Mouse (Mus musculus): ENCODE measurements at regions not wholly inside any gene's neighbourhood (a gene's known extent, or its start where the extent isn't known, plus 50 kb on each side); places are given as distances from the start of the nearest gene placed in this dataset.
"Not testable (repeated sequence)": the region's sequence is repeated elsewhere in the genome, so short reads cannot be mapped to it uniquely, and the experiment has no call there.

DNA sequence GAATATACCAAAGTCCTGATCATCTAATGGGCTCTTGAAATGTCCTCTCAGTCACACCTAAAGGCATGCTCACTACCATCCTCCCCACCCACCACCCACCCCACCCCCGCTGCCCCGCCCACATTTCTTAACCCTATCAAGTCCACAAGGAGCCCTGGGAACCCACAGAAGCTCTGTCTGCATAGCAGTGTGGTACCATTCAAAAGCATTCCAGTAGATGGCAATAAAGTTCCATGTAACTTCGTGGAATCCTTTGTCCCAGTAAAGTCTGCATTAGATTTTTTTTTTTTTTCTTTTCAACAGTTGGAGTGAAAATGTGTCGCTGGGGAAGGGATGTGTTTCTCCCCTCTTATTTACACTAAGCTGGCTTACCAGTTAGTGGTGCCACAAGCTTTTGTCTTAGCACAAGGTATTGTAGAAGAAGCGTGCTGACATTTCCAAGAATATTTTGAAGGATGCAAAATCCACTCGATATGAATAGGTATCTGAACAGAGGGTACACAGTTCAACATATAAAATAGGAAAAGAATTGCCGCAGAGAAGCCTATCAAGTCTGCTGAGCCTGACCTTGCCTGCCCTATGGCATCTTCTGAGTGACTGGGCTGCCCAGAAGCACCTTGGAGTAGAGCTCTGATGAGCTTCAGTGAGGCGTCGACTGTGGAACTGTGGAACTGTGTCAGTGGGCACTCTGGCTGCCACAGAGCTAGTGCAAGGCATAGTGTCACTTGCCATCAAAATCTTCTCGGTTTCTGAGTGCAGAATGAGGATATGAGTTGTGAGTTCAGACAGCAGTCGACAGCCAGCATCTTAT is 199.0 kb downstream of the Zfp619 start:
- intact Hi-C loops (cut with DNase I): loop anchor here (5.0 to 10.0 kb wide), 3 partner anchors 358 to 1226 kb away; no protein-coding TSS in a partner anchor
- peak; percentile 58 to 80 for DNase-seq (ENCODE audit: low spot score in 2 of 2)

DNA sequence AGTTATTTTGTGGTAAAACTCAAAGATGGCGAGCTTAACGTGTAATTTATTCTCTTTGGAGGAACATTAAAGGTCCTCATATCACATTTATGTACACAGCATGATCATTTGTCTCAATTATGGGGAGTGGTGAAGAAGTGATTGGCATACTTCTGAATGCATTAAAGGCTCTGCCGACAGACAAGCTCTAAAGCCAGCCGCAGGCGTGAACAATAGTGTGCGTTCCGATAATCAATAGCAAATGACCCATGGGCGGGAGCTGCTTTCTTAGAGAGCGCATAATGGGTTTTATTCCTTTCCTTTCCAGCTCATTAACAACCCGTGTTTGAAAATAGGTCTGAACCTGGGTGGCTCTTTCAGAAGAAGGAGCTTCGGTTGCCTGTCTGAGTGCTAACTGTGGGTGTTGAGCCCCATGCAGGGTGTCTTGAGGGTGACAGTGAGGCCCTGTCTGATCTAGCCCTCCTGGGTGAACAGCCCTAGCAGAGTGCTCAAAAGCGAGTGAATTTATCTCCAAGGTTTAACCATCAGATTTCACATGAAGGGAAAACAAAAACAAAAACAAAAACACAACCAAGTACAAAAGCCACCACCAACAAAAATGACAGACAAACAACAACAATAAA is 210.5 kb downstream of the Zfp619 start:
- intact Hi-C loops (cut with DNase I): no loop called here
- DNase-seq (ENCODE audit: low spot score in 2 of 2): no peak

DNA sequence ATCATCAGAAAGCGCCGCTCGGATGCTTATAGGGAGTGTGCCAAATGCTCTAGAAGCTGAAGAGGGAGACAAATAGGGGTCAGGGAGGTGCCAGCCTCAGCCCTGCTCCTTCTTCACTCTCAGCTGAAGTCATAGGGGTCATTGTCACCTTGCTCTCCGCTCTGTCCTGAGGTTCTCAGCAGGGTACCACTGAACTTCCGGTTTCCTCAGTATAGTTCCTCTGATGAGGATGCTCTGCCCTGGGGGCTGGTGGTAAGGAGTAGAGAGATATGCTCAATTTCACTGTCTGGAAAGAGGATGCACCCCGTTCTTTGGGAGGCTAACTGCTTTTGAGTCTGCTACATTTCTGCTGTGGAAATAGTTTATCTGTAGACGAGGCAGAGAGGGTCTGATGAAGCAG is 211.4 kb downstream of the Zfp619 start:
- intact Hi-C loops (cut with DNase I): no loop called here
- DNase-seq (ENCODE audit: low spot score in 2 of 2): no peak

DNA sequence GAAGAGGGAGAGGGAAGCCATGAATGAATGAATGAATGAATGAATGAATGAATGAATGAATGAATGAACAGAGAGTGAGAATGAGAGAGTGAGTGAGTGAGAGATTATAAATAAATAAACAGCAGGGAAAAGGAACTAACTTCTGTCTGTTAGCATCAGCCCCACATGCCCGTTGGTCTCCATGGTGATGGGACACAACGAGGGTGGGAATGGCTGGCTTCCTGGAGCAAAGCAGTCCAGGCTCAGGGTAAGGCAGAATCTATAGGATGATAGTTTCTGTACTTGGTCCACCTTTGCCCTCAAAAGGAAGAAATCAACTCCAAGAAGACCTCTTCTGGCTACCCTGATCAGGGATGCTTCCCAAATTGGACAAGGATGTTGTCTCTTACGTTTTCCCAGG is 212.2 kb downstream of the Zfp619 start:
- intact Hi-C loops (cut with DNase I): no loop called here
- DNase-seq (ENCODE audit: low spot score in 2 of 2): no peak

DNA sequence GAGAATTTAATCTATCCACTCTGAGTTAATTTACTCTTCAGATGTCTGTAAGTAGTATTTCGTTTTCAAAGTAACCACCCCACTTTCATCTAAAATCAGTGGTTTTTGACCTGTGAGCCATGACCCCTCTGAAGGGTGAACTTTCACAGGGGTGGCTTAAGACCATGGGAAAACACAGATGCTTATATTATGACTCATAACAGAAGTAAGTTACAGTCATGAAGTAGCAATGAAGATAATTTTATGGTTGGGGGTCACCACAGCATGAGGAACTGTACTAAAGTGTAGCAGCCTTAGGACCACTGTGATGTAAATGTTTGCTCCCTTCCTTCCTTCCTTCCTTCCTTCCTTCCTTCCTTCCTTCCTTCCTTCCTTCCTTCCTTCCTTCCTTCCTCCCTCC is 215.2 kb downstream of the Zfp619 start:
- intact Hi-C loops (cut with DNase I): no loop called here

DNA sequence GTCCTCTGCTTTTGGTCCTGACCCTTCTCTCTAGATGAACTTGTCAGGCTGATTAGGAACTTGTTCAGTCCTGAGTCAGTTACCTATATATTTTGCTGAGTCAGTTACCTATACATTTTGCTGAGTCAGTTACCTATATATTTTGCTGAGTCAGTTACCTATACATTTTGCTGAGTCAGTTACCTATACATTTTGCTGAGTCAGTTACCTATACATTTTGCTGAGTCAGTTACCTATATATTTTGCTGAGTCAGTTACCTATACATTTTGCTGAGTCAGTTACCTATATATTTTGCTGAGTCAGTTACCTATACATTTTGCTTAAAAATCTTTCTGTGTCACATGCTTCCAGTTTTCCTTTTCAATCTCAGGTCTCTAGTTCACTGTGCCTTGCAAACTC is 230.8 kb downstream of the Zfp619 start:
- intact Hi-C loops (cut with DNase I); DNase-seq (ENCODE audit: low spot score in 2 of 2): not testable (repeated sequence)

More for the DNA sequence above, 215.2 kb downstream of the Zfp619 start:
- no peak for DNase-seq (ENCODE audit: low spot score in 2 of 2)

DNA sequence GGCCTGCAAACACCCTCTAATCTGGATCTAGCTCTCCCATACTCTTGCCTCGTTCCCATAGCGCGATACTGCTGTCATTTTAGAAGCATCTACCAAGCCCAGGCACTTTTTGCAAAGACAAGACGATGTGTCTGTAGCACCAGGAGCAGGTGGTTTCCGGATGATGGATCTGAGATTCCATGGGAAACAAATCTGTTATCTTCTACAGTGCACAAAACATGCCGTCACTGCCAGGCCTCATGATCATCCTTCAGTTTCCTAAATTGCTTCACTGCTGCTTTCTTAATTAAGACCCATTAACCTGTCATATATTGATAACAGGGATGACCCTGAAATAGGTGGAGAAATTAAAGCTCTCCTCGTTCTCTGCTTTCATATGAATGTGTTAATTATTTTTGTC is 232.9 kb downstream of the Zfp619 start:
- no peak for DNase-seq (ENCODE audit: low spot score in 2 of 2)
- intact Hi-C loops (cut with DNase I): no loop called here

DNA sequence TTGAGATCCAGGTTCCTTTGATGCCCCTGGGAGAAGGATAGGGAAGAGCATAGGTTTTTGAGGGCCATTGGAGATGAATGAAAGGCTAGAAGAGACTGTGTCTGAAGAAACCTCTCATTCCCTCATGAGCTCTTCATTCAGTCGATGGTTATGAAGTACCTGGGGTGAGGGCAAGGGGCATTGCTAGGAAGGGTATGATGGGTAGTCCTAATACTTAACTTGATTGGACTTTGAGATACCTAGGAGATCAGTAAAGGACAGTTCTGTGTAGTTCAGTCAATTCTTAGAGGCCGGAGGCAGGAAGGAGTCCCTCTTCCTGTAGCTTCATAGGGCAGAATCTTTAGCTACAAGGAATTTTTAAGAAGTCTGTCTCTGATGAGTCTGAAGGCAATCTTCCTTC is 246.8 kb downstream of the Zfp619 start:
- intact Hi-C loops (cut with DNase I): no loop called here

DNA sequence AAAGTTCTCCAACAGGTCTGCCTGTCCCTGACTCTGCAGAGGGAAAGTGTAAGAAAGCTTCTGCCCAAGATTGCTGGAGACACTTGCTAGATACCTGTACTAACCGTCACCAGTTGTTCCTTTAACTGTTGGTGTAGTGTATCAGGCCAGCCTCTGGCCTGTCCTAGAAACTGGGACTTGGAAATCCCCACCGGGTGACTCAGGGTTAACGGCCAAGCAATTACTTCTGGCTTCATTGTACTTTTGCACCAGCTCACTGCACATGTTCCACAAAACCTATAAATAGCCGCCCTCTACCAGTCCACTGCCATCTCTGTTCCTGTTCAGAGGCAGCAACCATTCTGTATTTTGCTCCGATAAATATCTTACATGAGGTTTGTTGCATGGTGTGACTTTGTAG is 247.5 kb downstream of the Zfp619 start:
- intact Hi-C loops (cut with DNase I): no loop called here
- no peak for DNase-seq (ENCODE audit: low spot score in 2 of 2)

More for the DNA sequence above, 246.8 kb downstream of the Zfp619 start:
- no peak for DNase-seq (ENCODE audit: low spot score in 2 of 2)

DNA sequence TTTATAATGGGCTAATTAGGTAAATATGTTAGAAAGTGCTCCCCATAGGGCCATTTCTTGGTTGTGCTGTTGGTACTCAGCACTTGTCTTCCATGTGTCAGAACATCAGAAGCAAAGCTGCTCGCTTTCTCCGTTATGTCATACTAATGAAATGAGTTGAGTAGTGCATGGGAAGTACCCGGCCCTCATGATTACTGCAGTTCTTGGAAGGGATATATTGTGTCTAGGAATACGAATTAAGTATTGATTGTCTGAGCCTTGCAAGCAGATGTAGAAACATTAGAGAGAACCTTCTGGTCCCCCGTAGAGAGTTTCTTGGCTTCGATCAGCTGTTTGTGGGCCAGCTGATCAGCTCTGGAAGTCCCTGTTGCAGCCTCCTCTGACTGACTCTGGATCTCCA is 255.7 kb downstream of the Zfp619 start:
- intact Hi-C loops (cut with DNase I): no loop called here
- no peak for DNase-seq (ENCODE audit: low spot score in 2 of 2)

DNA sequence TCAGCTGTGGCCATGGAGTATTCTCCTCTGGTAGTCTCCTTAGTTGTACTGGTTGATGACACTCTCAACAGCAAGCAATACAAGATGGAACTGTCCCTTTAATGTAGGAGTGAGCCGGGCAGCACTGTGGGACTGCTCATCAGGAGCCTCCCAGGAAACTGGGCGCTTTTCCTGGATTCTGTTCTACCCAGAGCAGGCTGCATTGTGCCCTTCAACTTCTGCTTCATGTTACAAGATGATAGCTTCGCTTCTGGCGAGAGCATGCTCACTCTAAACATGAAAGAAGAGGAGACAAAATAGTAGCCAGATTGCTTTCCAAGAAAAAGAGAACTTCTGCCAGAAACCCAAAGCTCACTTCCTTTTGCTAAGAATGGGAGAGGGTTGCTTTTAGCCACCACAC is 271.8 kb downstream of the Zfp619 start:
- intact Hi-C loops (cut with DNase I): no loop called here
- peak; percentile 2 to 16 for DNase-seq (ENCODE audit: low spot score in 2 of 2)

DNA sequence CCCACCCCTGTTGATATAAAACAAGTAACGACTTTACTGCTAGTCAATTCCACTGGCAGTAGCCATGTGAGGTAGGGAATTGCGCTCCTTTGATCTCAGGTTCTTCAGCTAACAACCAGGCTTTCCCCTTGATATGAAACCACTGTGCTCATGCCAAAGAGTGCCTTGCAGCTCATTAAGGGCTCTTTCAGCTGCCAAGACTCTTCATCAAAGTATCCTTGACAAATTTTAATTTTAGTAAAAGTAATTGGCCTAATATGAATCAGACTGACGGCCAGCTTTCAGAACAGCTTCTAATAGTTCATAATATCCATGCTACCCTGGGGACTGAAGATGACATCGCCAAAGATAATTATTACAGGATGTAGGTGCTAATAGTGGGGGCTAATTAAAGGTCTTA is 272.3 kb downstream of the Zfp619 start:
- DNase-seq (ENCODE audit: low spot score in 2 of 2): no peak
- intact Hi-C loops (cut with DNase I): no loop called here

DNA sequence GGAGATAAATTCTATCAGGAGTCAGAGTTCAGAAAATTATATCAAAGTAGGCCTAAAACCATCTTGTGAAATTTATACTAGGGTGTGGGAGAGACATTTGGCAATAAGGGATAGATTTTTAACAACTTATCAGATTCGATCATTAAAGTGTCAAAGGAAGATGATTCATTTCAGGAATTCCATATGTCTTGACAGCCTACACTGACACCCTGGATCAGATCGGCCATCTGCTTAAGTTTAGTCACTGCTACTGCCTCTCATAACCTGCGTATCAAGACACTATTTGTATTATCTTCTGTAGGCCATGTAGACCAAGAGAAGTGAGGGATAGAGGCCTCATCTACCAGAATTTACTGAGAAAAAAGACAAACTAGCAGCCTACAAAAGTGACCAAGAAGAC is 277.2 kb downstream of the Zfp619 start:
- intact Hi-C loops (cut with DNase I): no loop called here
- DNase-seq (ENCODE audit: low spot score in 2 of 2): no peak

DNA sequence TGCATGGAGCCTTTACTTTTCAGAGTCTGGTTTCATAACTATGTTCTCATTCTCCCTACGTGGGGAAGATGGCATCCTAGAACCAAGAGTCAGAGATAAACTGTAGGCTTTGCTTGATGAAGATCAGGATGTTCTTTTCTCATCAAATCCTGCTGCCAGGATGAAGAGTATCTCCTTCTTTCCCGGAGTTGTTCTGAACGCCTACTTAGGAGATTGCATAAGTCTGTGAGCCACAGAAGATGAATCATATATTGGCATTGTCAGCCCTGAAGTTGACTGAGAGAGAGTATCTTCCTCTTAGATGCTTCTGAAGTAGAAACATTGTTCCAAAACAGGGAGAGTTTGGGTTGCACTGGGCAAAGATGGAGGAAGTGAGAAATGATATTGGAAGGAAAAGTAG is 286.7 kb downstream of the Zfp619 start:
- intact Hi-C loops (cut with DNase I): no loop called here
- peak; percentile 2 to 38 for DNase-seq (ENCODE audit: low spot score in 2 of 2)

DNA sequence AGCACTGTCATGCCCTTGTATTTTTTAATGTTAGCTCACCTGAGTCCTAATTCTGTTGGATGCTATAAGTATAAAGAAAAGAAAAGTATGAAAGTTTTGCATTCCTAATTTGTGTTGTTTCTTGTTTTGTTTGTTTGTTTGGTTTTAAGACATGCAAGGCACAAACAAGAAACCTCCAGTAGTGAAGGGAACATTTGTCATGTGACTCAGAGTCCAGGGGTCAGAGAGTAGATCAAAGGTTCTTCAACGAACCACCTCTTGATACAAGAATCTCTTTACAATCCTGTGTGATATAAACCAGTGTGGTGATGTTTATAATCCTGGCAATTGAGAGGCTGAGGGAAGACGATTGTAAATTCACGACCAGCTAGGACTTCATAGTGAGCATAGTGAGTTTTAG is 300.5 kb downstream of the Zfp619 start:
- intact Hi-C loops (cut with DNase I): no loop called here
- no peak for DNase-seq (ENCODE audit: low spot score in 2 of 2)

DNA sequence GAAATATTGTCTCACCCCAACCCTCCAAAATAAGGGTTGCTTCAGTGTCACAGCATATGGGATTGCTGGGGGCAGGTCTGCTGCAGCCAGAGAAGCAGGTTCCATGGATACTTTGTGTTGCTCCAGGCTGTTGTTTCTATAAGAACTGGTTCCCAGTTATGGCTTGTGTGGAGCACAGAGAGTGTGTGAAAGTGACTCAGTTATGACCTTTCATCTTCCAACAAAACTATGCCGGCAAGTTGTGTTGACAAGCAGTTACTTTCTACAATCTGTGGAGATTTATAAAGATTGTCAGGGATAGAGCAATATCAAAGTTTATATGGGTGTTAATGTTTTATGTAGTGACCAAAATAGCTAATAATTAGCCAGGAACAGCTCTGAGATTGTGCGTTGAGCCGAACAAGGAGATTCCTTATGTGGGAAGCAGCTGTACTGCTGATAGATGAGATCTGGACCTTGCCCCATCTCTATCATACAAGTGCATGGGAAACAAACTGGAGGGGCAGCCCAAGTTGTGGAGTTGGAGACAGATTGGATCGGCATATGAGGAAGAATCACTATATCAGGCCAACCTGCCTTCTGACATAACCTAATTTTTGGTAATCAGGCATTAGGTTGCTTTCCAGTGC is 305.1 kb downstream of the Zfp619 start:
- no peak for DNase-seq (ENCODE audit: low spot score in 2 of 2)
- intact Hi-C loops (cut with DNase I): no loop called here

DNA sequence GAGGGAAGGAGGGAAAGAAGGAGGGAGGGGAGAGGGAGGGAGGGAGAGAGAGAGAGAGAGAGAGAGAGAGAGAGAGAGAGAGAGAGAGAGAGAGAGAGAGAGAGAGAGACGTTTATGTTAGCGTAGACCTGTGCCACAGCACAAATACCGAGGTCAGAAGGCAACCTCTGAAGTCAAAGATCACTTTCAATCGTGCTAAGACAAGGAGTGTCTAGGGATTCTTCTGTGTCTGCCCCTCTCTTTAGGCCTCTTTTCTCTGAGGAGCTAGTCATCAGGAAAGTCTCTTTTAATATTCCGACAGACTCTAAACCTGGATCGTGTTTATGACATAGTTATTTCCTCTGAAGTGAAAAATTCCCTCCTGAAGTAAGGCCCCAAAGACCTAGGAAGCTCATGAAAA is 310.8 kb downstream of the Zfp619 start:
- intact Hi-C loops (cut with DNase I): no loop called here
- DNase-seq (ENCODE audit: low spot score in 2 of 2): no peak

DNA sequence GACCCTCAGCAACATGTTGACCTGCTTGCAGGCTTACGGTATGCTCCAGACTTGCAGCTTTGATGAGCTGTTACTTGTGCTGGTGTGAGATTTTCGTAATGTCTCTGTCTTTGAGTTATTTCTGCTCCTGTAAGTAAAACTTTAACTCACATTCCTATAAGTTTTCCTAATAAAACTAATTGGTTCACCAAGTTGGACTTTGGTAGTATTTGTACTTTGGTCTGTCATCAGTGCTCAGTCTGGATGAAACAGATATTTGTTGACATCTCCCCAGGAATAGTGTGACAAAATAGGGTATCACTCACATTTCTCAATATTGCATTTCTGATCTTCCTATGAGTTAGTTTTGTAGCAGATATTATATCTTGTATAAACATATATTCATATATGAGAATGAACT is 313.3 kb downstream of the Zfp619 start:
- intact Hi-C loops (cut with DNase I): no loop called here
- DNase-seq (ENCODE audit: low spot score in 2 of 2): no peak

DNA sequence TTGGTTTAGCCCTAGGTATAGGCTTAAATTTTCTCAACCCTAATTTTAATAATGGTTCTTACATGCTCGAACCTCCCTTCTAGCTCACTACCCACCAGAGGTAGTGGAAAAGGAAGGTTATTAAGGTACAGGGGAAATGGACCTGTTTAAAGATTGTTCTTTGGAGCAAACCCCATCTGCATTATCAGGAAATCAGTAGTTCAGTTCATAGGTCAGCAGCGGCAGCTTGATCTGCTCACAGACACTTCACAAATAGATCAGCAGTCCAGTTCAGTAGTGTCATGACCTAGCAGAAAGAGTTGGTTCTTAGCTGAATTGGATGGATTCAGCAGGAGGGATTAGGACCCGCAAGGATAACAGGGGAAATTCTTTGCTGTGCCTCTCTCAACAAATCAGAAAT is 324.4 kb downstream of the Zfp619 start:
- intact Hi-C loops (cut with DNase I): no loop called here
- DNase-seq (ENCODE audit: low spot score in 2 of 2): no peak

DNA sequence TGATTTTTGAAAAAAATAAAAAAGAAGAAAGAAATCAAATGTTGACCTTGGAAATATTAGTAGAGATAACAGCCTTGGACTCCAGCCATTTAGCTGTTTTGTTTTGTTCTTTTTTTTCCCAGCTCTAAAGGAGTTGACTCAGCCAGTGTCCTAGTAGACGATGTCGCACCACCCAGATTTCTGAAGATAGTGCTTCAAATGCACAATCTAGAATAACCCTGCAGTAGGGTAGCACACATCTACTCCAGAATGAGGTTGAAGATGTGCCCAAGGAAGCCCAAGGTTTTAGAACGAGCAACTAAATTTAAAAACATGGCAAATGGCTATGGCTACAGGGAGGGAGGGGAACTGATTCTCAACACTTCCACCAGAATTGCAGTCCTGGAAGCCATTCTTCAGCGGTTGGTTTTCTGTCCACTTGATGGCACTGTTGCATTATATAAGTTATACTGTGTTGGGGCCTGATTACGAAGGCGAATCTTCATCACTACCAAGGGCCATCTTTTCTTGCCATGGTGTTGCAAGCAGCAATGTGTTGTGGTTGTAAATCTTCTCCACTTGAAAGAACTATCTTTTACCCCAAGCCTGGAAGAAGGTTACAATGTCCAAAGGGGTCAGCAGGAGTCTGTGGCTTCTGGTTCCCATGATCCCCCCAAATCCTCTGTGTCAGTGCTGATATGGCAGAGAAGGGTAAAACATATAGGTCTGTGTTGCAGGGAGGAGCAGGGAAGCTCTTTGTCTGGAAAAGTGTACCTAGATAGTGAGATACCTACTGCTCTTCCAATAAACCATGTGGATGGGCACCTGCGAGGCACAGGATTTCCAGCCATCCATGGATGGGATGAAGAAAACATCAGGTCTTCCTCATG is 330.6 kb downstream of the Zfp619 start:
- peak; percentile 72 to 79 for DNase-seq (ENCODE audit: low spot score in 2 of 2)
- intact Hi-C loops (cut with DNase I): loop anchor here (1.0 to 2.0 kb wide), 2 partner anchors 425 to 1095 kb away; no protein-coding TSS in a partner anchor

Measured in left cerebral cortex, postnatal 14 days (tissue).